Mouse (Mus musculus): Measurements from ENCODE around the gene Igfbp5.

DNA sequence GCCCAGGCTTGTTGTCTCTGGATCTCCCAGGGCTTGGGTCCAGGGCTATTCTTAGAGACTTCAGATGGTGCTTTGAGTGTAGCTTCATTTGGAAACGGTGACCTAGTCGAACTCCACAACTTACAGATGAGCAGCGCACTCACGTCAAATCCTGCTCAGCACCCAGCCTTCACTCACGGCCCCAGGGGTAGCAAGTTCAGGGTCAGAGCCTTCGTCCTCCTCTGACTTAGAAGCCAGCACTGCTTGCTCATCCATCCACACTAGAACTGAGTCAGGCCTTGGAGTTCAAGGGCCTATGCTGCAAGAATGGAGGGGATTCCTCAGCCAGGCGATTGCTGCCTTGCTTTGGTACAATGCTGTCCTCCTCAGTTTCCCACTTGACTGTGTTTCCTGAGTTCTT lies 34.9 kb downstream of the Igfbp5 start:
- no peak for TF ChIP-seq GATA1 (IDR thresholded peaks at IDR 0.05; ENCODE audit: low read length)
- no peak for TF ChIP-seq TAL1 (IDR thresholded peaks at IDR 0.05; ENCODE audit: low read length)
